In the genomic region with DNA sequence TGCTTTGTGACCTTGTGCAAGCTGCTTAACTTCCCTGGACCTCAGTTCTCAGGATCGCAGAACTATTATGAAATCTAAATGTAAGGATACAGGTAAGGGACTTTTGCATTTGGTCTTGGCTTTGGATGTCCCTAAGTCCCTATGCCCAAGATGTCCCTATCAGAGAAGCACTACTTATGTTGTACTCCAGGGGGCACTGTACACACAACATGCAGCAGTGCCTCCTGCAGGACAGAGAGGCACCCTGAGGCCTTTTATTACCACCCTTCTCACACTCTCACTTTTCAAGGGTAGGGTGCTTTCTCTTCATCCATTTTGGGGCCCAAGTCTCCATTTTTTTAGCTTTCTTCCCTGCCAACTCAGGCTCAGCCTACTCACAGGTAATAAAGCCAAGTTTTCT, we compare ENCODE assay signal across 13 mouse cellular contexts. TPM values are rescaled to one million over a fixed set of nuclear protein-coding genes. Genes with fewer than 3 reads are reported as not detected.
DNase-seq lines count a peak whose midpoint lies in the region; ATAC-seq and TF ChIP-seq lines count a peak whose summit lies in the region.
"Had no signal": no experiment of that assay in that cellular context is flagged by ENCODE, and none has a peak within 500 bp of the region (broad histone marks: within the 10 kb centered on the region; RNA-seq: fewer than 3 reads in every experiment).

No protein-coding gene starts in this region.

- no peak overlapping the region for H3K27ac ChIP-seq in midbrain, postnatal 0 days (ENCODE audit: low read depth, low read length)
- no peak overlapping the region for H3K27ac ChIP-seq in midbrain, embryonic 15.5 days
- H3K27ac ChIP-seq: hindbrain, embryonic 10.5 days; midbrain, embryonic 10.5 days had no signal

- no peaks in the 10 kb centered on the region for H3K9me3 ChIP-seq in midbrain, postnatal 0 days (ENCODE audit: low read length)
- H3K9me3 ChIP-seq in midbrain, embryonic 15.5 days: no peaks in the 10 kb centered on the region
- H3K9me3 ChIP-seq: hindbrain, embryonic 10.5 days; midbrain, embryonic 10.5 days had no signal

- 97% methylated on average over 1 of the region's 1 CpGs for WGBS in midbrain, postnatal 0 days
- WGBS in midbrain, embryonic 15.5 days: 90% methylated on average over 1 of the region's 1 CpGs

- peak; percentile 61 for TF ChIP-seq CTCF in midbrain, postnatal 0 days (IDR thresholded peaks at IDR 0.05)

- DNase-seq in adrenal gland, postnatal 14 days: peak; percentile 21
- no peak for DNase-seq in adrenal gland, postnatal 25 days
- DNase-seq in midbrain, postnatal 0 days (ENCODE audit: low spot score): no peak
- peak; percentile 59 for DNase-seq in thymus, postnatal 14 days
- no peak for DNase-seq in cerebellum, postnatal 4 days (ENCODE audit: low spot score in 2 of 2)
- no peak for DNase-seq in kidney, adult 9 months
- DNase-seq: cerebellum, adult 9-10 months had no signal

- H3K4me1 ChIP-seq in midbrain, postnatal 0 days (ENCODE audit: insufficient read depth, low read length): no peaks in the 10 kb centered on the region
- H3K4me1 ChIP-seq in midbrain, embryonic 15.5 days: no peaks in the 10 kb centered on the region
- H3K4me1 ChIP-seq: hindbrain, embryonic 10.5 days; midbrain, embryonic 10.5 days had no signal

- H3K27me3 ChIP-seq in midbrain, postnatal 0 days (ENCODE audit: insufficient read depth, low read length): no peaks in the 10 kb centered on the region
- H3K27me3 ChIP-seq in midbrain, embryonic 15.5 days (replicated peaks): no peaks in the 10 kb centered on the region

- ATAC-seq in midbrain, postnatal 0 days (ENCODE audit: low FRiP score): no peak
- no peak for ATAC-seq in midbrain, embryonic 15.5 days (replicated peaks)
- peak; percentile 80 for ATAC-seq in granulocyte monocyte progenitor cell, adult 5-6 weeks (replicated peaks; ENCODE audit: poor library complexity, severe bottlenecking)

- no peaks in the 10 kb centered on the region for H3K36me3 ChIP-seq in midbrain, postnatal 0 days (ENCODE audit: insufficient read depth, low read length)
- no peaks in the 10 kb centered on the region for H3K36me3 ChIP-seq in midbrain, embryonic 15.5 days (replicated peaks)
- H3K36me3 ChIP-seq: hindbrain, embryonic 10.5 days; midbrain, embryonic 10.5 days had no signal

- no peak overlapping the region for H3K9ac ChIP-seq in midbrain, postnatal 0 days (replicated peaks; ENCODE audit: low read length, poor library complexity, severe bottlenecking)
- H3K9ac ChIP-seq in midbrain, embryonic 15.5 days: no peak overlapping the region

- no peak overlapping the region for H3K4me3 ChIP-seq in midbrain, postnatal 0 days (ENCODE audit: low read depth, low read length)
- no peak overlapping the region for H3K4me3 ChIP-seq in midbrain, embryonic 15.5 days
- H3K4me3 ChIP-seq: hindbrain, embryonic 10.5 days; midbrain, embryonic 10.5 days had no signal

- no peak overlapping the region for H3K4me2 ChIP-seq in midbrain, postnatal 0 days (ENCODE audit: low read depth, low read length, poor library complexity, severe bottlenecking)
- H3K4me2 ChIP-seq in midbrain, embryonic 15.5 days: no peak overlapping the region

RNA-seq across cellular contexts. Expression of gene Kcnj1, which starts 15.8 kb away (rescaled TPM):
- total RNA-seq in adrenal gland, postnatal 14 days (2021): not detected in 2 replicates
- not detected in 2 replicates for total RNA-seq in adrenal gland, postnatal 25 days (2021)
- not detected in 2 replicates for total RNA-seq in midbrain, postnatal 0 days (2014; rRNA removed)
- not detected in 2 replicates for polyA plus RNA-seq in midbrain, postnatal 0 days (2015; fragmentation: Nextera tagmentation; extraction: Ambion mirVana)
- polyA plus RNA-seq in midbrain, embryonic 15.5 days (2015; fragmentation: Nextera tagmentation; extraction: Ambion mirVana): not detected in 2 replicates
- total RNA-seq in granulocyte monocyte progenitor cell, adult 5-6 weeks (2014; fragmentation: Nextera tagmentation): not detected in 2 replicates
- total RNA-seq in granulocyte monocyte progenitor cell, adult 5-6 weeks (2017): not detected in 2 replicates
- total RNA-seq: left cerebral cortex, postnatal 25 days had no signal
- polyA plus RNA-seq: C2C12; hindbrain, embryonic 10.5 days; midbrain, embryonic 10.5 days had no signal

RNA-seq across cellular contexts. Expression of gene Kcnj5, which starts 44.0 kb away (rescaled TPM):
- 0.22 and 0.26 TPM in 2 replicates for total RNA-seq in adrenal gland, postnatal 14 days (2021)
- 0.52 and 0.91 TPM in 2 replicates for total RNA-seq in adrenal gland, postnatal 25 days (2021)
- total RNA-seq in midbrain, postnatal 0 days (2014; rRNA removed): 1.9 and 3.2 TPM in 2 replicates
- polyA plus RNA-seq in midbrain, postnatal 0 days (2015; fragmentation: Nextera tagmentation; extraction: Ambion mirVana): 1.2 and 1.4 TPM in 2 replicates
- polyA plus RNA-seq in midbrain, embryonic 15.5 days (2015; fragmentation: Nextera tagmentation; extraction: Ambion mirVana): 0.80 and 1.3 TPM in 2 replicates
- total RNA-seq in granulocyte monocyte progenitor cell, adult 5-6 weeks (2014; fragmentation: Nextera tagmentation): not detected in 2 replicates
- total RNA-seq in granulocyte monocyte progenitor cell, adult 5-6 weeks (2017): 0.15 and 0.26 TPM in 2 replicates
- polyA plus RNA-seq: C2C12 had no signal

Comparison
In these comparisons a context has a peak if more than half of its experiments do, and no peak if none do; other contexts are left out.
1. DNase-seq: peak in adrenal gland, postnatal 14 days (single experiment) and thymus, postnatal 14 days (single experiment); none in adrenal gland, postnatal 25 days (single experiment), midbrain, postnatal 0 days (single experiment), cerebellum, postnatal 4 days (0 of 2) and kidney, adult 9 months (single experiment).